22 mouse cellular contexts compared by ENCODE assay signal in genomic region chr17:10414383-10414782, GRCm38 (mm10).
DNase-seq lines count a peak whose midpoint lies in the region; ATAC-seq and TF ChIP-seq lines count a peak whose summit lies in the region.
"Had no signal": no experiment of that assay in that cellular context is flagged by ENCODE, and none has a peak within 500 bp of the region (broad histone marks: within the 10 kb centered on the region; RNA-seq: fewer than 3 reads in every experiment).

No protein-coding gene starts in this region.

- no peak overlapping the region for H3K4me3 ChIP-seq in gastrocnemius, adult 2 months
- H3K4me3 ChIP-seq in heart, embryonic 10.5 days, result no peak overlapping the region
- H3K4me3 ChIP-seq in heart, postnatal 0 days (ENCODE audit: low read depth, low read length), result no peak overlapping the region
- no peak overlapping the region for H3K4me3 ChIP-seq in embryonic facial prominence, embryonic 10.5 days
- H3K4me3 ChIP-seq: embryonic facial prominence, embryonic 15.5 days; erythroblast, embryonic 14.5 days; forebrain, embryonic 10.5 days; hindbrain, embryonic 13.5 days; intestine, embryonic 15.5 days had no signal

- DNase-seq in gastrocnemius, adult 2 months, result no peak
- DNase-seq in gastrocnemius, postnatal 10 days, result no peak
- DNase-seq in heart, embryonic 10.5 days (ENCODE audit: low spot score), result peak; percentile 88
- no peak for DNase-seq in heart, postnatal 25 days (ENCODE audit: low spot score)
- DNase-seq in heart, postnatal 0 days (ENCODE audit: low spot score), result peak; percentile 81
- DNase-seq in layer of hippocampus, postnatal 14 days (ENCODE audit: low spot score in 2 of 2), result no peak
- no peak for DNase-seq in embryonic facial prominence, embryonic 10.5 days (ENCODE audit: low spot score)
- DNase-seq: adrenal gland, adult 8-10 months; adrenal gland, postnatal 36 days; B cell, adult 2 months; cerebellum, adult 2 months; cerebellum, postnatal 10 days; kidney, adult 18-20 months had no signal

- 26% methylated on average over 4 of the region's 4 CpGs for WGBS in heart, embryonic 10.5 days
- WGBS in heart, postnatal 0 days, result 20% methylated on average over 4 of the region's 4 CpGs
- WGBS in embryonic facial prominence, embryonic 10.5 days, result 87% methylated on average over 4 of the region's 4 CpGs

- no peaks in the 10 kb centered on the region for H3K36me3 ChIP-seq in heart, embryonic 10.5 days
- no peaks in the 10 kb centered on the region for H3K36me3 ChIP-seq in heart, postnatal 0 days (replicated peaks; ENCODE audit: control insufficient read depth, insufficient read depth, low read length)
- H3K36me3 ChIP-seq in embryonic facial prominence, embryonic 10.5 days (replicated peaks), result no peaks in the 10 kb centered on the region
- H3K36me3 ChIP-seq: embryonic facial prominence, embryonic 15.5 days; forebrain, embryonic 10.5 days; G1E; hindbrain, embryonic 13.5 days; intestine, embryonic 15.5 days had no signal

- no peak overlapping the region for H3K9ac ChIP-seq in heart, postnatal 0 days (replicated peaks; ENCODE audit: low read depth, low read length)
- H3K9ac ChIP-seq: embryonic facial prominence, embryonic 15.5 days; hindbrain, embryonic 13.5 days; intestine, embryonic 15.5 days had no signal

- TF ChIP-seq CTCF in gastrocnemius, adult 2 months (IDR thresholded peaks at IDR 0.05), result no peak
- no peak for TF ChIP-seq CTCF in heart, postnatal 0 days (IDR thresholded peaks at IDR 0.05; ENCODE audit: low read depth)

- TF ChIP-seq EP300 in heart, postnatal 0 days (IDR thresholded peaks at IDR 0.05; ENCODE audit: low read depth), result no peak

- H3K27ac ChIP-seq in gastrocnemius, adult 2 months, result peak overlapping the region; percentile 38
- peak overlapping the region; percentile 84 for H3K27ac ChIP-seq in heart, embryonic 10.5 days
- peak overlapping the region; percentile 92 for H3K27ac ChIP-seq in heart, postnatal 0 days (ENCODE audit: low read depth)
- H3K27ac ChIP-seq in embryonic facial prominence, embryonic 10.5 days (replicated peaks), result no peak overlapping the region
- H3K27ac ChIP-seq: embryonic facial prominence, embryonic 15.5 days; forebrain, embryonic 10.5 days; hindbrain, embryonic 13.5 days; hindbrain, postnatal 0 days; intestine, embryonic 15.5 days had no signal

- no peaks in the 10 kb centered on the region for H3K27me3 ChIP-seq in heart, embryonic 10.5 days (ENCODE audit: insufficient read depth, poor library complexity, severe bottlenecking)
- no peaks in the 10 kb centered on the region for H3K27me3 ChIP-seq in heart, postnatal 0 days (ENCODE audit: control insufficient read depth, insufficient read depth, low read length)
- H3K27me3 ChIP-seq in embryonic facial prominence, embryonic 10.5 days (replicated peaks; ENCODE audit: low read depth, poor library complexity, severe bottlenecking), result no peaks in the 10 kb centered on the region
- H3K27me3 ChIP-seq: embryonic facial prominence, embryonic 15.5 days; hindbrain, embryonic 13.5 days; intestine, embryonic 15.5 days had no signal

- intact Hi-C loops in gastrocnemius, adult 2 months (cut with DNase I), result no loop called here
- intact Hi-C loops in heart, postnatal 25 days (cut with DNase I), result no loop called here

- H3K4me2 ChIP-seq in heart, postnatal 0 days (ENCODE audit: low read depth, low read length), result no peak overlapping the region
- H3K4me2 ChIP-seq: embryonic facial prominence, embryonic 15.5 days; hindbrain, embryonic 13.5 days; intestine, embryonic 15.5 days had no signal

- H3K9me3 ChIP-seq in heart, embryonic 10.5 days, result no peaks in the 10 kb centered on the region
- H3K9me3 ChIP-seq in heart, postnatal 0 days (replicated peaks; ENCODE audit: control insufficient read depth, low read length), result no peaks in the 10 kb centered on the region
- no peaks in the 10 kb centered on the region for H3K9me3 ChIP-seq in embryonic facial prominence, embryonic 10.5 days
- H3K9me3 ChIP-seq: embryonic facial prominence, embryonic 15.5 days; forebrain, embryonic 10.5 days; G1E; hindbrain, embryonic 13.5 days; intestine, embryonic 15.5 days had no signal

- H3K4me1 ChIP-seq in heart, embryonic 10.5 days, result peaks cover 65% of the 10 kb centered on the region
- H3K4me1 ChIP-seq in heart, postnatal 0 days (ENCODE audit: control insufficient read depth, insufficient read depth), result peaks cover 39% of the 10 kb centered on the region
- H3K4me1 ChIP-seq in embryonic facial prominence, embryonic 10.5 days, result 0 out of 2 replicates have a peak, but pooled peaks cover 3% of the 10 kb centered on the region
- H3K4me1 ChIP-seq: embryonic facial prominence, embryonic 15.5 days; intestine, embryonic 15.5 days had no signal

- peak; percentile 73 for ATAC-seq in heart, postnatal 0 days (ENCODE audit: insufficient read depth, low read depth)
- ATAC-seq: CD4-positive, CD25-positive, alpha-beta regulatory T cell, adult 4 months; forebrain, embryonic 14.5 days; hindbrain, postnatal 0 days; intestine, embryonic 15.5 days had no signal

Comparison
In these comparisons a context has a peak if more than half of its experiments do, and no peak if none do; other contexts are left out.
1. DNase-seq: peak in heart, embryonic 10.5 days (single experiment) and heart, postnatal 0 days (single experiment); none in gastrocnemius, adult 2 months (single experiment), gastrocnemius, postnatal 10 days (single experiment), heart, postnatal 25 days (single experiment), layer of hippocampus, postnatal 14 days (0 of 2) and embryonic facial prominence, embryonic 10.5 days (single experiment).